Mouse (Mus musculus): ENCODE data around the gene Carmil1.

DNA sequence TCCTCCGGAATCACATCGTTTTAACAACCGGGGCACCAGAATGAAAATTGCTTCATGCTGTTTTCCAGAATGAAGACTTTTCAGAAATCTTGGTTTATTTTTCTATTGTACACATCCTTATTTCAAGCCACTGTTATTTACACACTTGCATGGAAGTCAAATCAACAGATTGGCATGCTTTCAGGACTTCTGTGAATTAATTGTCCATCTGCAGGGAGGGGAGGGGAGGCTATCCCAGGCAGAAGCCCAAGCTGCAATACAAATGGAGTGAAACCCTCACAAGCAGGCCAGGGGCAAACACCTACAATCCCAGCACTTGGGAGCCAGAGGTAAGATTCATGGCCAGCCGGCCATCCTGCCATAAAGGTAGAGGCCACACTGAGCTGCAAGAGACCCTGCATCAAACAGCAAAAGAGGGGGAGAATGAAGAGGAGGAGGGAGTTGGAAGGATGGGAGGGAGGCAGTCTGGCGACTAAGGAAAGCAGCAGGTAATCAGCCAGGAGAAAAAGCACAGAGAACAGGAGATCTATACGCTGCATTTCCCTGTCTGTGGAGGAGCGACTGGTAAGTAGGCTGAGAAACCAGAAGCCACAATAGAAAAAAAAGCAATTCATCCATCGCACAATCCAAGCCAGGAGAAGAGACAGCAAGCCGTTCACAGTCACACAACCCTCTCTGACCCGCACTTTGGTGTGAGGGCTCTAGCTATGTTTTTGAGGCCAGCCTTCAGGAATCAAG is 48.7 kb downstream of the Carmil1 start:
- no peak for TF ChIP-seq GATA1 (IDR thresholded peaks at IDR 0.05; ENCODE audit: borderline replicate concordance, low read length)
- TF ChIP-seq FLI1 (IDR thresholded peaks at IDR 0.05; ENCODE audit: low read length), result no peak
